Mouse (Mus musculus) brain, embryonic 14.5 days (tissue): Measurements from ENCODE around the gene Cryaa. TPM values are rescaled to one million over a fixed set of nuclear protein-coding genes. Genes with fewer than 3 reads are reported as not detected.
A peak's percentile ranks its signal among the peaks of the same experiment; 100 is the strongest.

Experiments used
- DNase-seq: peaks from one replicate; pipeline ENCODE4 v3.0.0-alpha.2; 2011; ENCODE audit warnings: low read depth
- CTCF ChIP-seq: fragments of 200-500 bp; IDR thresholded peaks from 2 replicates; pipeline ENCODE4 v1.5.1; 2012; ENCODE audit warnings: inconsistent platforms, mild to moderate bottlenecking, moderate library complexity, borderline replicate concordance; ENCODE audit not compliant: insufficient read depth, insufficient read length; ENCODE audit errors: extremely low read depth
- POLR2A ChIP-seq: fragments of 200-500 bp; IDR thresholded peaks from 2 replicates; pipeline ENCODE4 v1.6.1; 2012; ENCODE audit warnings: mild to moderate bottlenecking, inconsistent platforms, borderline replicate concordance; ENCODE audit not compliant: poor library complexity, insufficient read depth, insufficient read length, severe bottlenecking; ENCODE audit errors: extremely low read depth
- polyA plus RNA-seq: library from polyadenylated mRNA; depleted of rRNA; stranded (reverse); fragments of >200 nt; gene quantifications from 2 replicates; pipeline ENCODE4 v1.2.3, GENCODE M21; 2012

Gene Cryaa
- polyA plus RNA-seq, 1 experiment = 0.12 TPM

- TF ChIP-seq POLR2A (no peak), CTCF (peak; percentile 89)
- peak; percentile 87 for DNase-seq
Measured at GRCm38 (mm10) chr17:31664760-31665159, 12.8 kb upstream of the Cryaa start.

- no peak for TF ChIP-seq CTCF
- TF ChIP-seq POLR2A = no peak
- no peak for DNase-seq
Measured at GRCm38 (mm10) chr17:31668306-31668705, 9.3 kb upstream of the Cryaa start.

GRCm38 (mm10) chr17:31670163-31670562, 7.4 kb upstream of the Cryaa start:
- DNase-seq = no peak
- no peak for TF ChIP-seq POLR2A
- TF ChIP-seq CTCF = no peak

- TF ChIP-seq POLR2A (no peak), CTCF (no peak)
- DNase-seq = no peak
Measured at GRCm38 (mm10) chr17:31671698-31672097, 5.9 kb upstream of the Cryaa start.

GRCm38 (mm10) chr17:31672279-31672678, 5.3 kb upstream of the Cryaa start:
- TF ChIP-seq POLR2A (no peak), CTCF (no peak)
- no peak for DNase-seq

- no peak for DNase-seq
- TF ChIP-seq POLR2A = no peak
- TF ChIP-seq CTCF = no peak
Measured at GRCm38 (mm10) chr17:31674426-31674825, 3.2 kb upstream of the Cryaa start.

GRCm38 (mm10) chr17:31680450-31680849, 2.8 kb downstream of the Cryaa start:
- no peak for DNase-seq
- TF ChIP-seq CTCF (no peak), POLR2A (no peak)

- DNase-seq = peak; percentile 96
- TF ChIP-seq POLR2A (no peak), CTCF (peak; percentile 90)
Measured at GRCm38 (mm10) chr17:31685514-31686224, 8.1 kb downstream of the Cryaa start.

GRCm38 (mm10) chr17:31686225-31686564, 8.6 kb downstream of the Cryaa start:
- DNase-seq = peak; percentile 68
- TF ChIP-seq POLR2A (no peak), CTCF (no peak)

GRCm38 (mm10) chr17:31688112-31688511, 10.5 kb downstream of the Cryaa start:
- no peak for DNase-seq

GRCm38 (mm10) chr17:31689606-31690005, 12.0 kb downstream of the Cryaa start:
- TF ChIP-seq POLR2A (no peak), CTCF (no peak)
- DNase-seq = no peak

More at GRCm38 (mm10) chr17:31688112-31688511, 10.5 kb downstream of the Cryaa start:
- TF ChIP-seq POLR2A (no peak), CTCF (no peak)

- no peak for DNase-seq
- TF ChIP-seq POLR2A = no peak
- no peak for TF ChIP-seq CTCF
Measured at GRCm38 (mm10) chr17:31692918-31693317, 15.3 kb downstream of the Cryaa start.
